Mouse (Mus musculus): ENCODE measurements around the gene Arhgap24.

GRCm38 (mm10) chr5:102757040-102757439 is 275.8 kb downstream of the Arhgap24 start:
- TF ChIP-seq CTCF (IDR thresholded peaks at IDR 0.05; ENCODE audit: extremely low read depth, insufficient read depth, insufficient read length, insufficient replicate concordance) (no peak), POLR2A (IDR thresholded peaks at IDR 0.05; ENCODE audit: low read depth, low read length) (no peak)

Measured in spleen, adult 2 months (tissue).